Mouse (Mus musculus): ENCODE data around the gene Gm17349. TPM values are rescaled to one million over a fixed set of nuclear protein-coding genes. Genes with fewer than 3 reads are reported as not detected.

Gene Gm17349
- total and polyA plus RNA-seq, 3 experiments: 0.98 to 2.3 TPM; not detected in 1

DNA sequence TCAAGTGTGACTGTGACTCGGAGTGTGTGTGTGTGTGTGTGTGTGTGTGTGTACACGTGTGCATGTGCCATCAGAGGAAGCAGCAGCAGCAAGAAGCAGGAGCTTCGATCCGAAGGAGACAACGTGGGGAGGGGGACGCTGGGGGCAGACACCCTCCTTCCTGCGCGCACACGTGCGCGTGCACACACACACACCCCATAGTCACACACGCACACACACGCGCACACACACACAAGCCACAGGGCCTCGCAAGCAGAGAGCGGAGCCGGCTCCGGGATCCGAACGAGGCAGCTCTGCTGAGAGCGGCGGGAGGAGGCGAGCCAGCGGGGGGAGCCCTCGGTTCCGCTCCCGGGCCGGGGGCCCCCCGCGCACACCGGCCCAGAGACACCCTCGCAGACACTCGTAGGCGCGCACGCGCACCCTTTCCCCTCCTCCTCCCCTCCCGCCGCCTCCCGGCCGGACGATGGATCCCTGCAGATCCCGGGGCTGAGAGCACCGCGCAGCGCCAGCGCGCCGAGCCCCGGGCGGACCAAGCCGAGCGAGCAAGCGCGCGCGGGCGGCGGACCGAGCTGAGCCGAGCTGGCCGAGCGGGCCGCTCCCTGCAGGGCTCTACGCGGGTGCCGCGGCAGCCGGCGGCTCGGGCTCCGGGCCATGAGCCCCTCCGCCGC is 35.0 kb downstream of the Gm17349 start, which contains the start of gene Asic1:
TSS of gene Asic1 (plus strand) at position 215 of the 668 bp plus-strand sequence.
- Histone ChIP-seq H3K36me3 (replicated peaks) (no peaks in the 10 kb centered on the region), H3K4me1 (ENCODE audit: insufficient read depth, low read depth, low read length) (peaks cover 37% of the 10 kb centered on the region), H3K9me3 (replicated peaks) (peaks cover 9% of the 10 kb centered on the region), H3K27me3 (ENCODE audit: insufficient read depth, low read length) (peaks cover 74% of the 10 kb centered on the region), H3K4me3 (ENCODE audit: low read depth, low read length) (peak within 1 kb of the TSS; percentile 30; the same call in 1 of the 2 replicates)
- no peak for ATAC-seq (ENCODE audit: extremely low read depth, insufficient number of reproducible peaks, low FRiP score, poor library complexity, severe bottlenecking)
- no peak for TF ChIP-seq POLR2AphosphoS5 (IDR thresholded peaks at IDR 0.05; ENCODE audit: insufficient replicate concordance, low read depth, low read length)
- TF ChIP-seq GATA2 (IDR thresholded peaks at IDR 0.05; ENCODE audit: borderline replicate concordance, low read depth, low read length): no peak
- no peak for TF ChIP-seq CTCF (IDR thresholded peaks at IDR 0.05; ENCODE audit: low read depth, low read length)
- TF ChIP-seq GATA1 (IDR thresholded peaks at IDR 0.05; ENCODE audit: borderline replicate concordance, low read length): no peak
- no peak for TF ChIP-seq TAL1 (conservative IDR thresholded peaks at IDR 0.05; ENCODE audit: low read depth, low read length)
- DNase-seq (ENCODE audit: low spot score): no peak

DNA sequence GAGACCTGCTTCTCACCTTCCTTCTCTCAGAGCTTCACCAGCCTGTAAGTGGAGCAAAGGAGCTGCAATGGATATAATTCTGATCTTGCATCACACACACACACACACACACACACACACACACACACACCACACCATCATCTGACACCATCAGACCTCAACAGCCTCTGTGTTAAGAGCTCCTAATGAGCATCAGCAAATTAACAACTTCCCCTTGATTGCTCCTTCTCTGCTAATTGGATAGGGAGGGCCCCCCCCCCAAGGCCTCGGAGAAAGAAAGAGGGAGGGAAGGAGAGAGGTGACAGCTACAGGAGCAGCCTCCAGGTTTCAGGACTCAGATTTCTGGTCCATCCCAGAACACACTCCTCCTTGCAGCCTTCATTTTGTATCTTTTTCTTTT is 35.9 kb downstream of the Gm17349 start:
- Histone ChIP-seq H3K27me3 (ENCODE audit: insufficient read depth, low read length) (peaks cover 67% of the 10 kb centered on the region), H3K4me1 (ENCODE audit: insufficient read depth, low read depth, low read length) (peaks cover 43% of the 10 kb centered on the region), H3K36me3 (replicated peaks) (no peaks in the 10 kb centered on the region), H3K9me3 (replicated peaks) (peaks cover 9% of the 10 kb centered on the region), H3K4me3 (ENCODE audit: low read depth, low read length) (no peak overlapping the region)
- ATAC-seq (ENCODE audit: extremely low read depth, insufficient number of reproducible peaks, low FRiP score, poor library complexity, severe bottlenecking) (no peak), DNase-seq (ENCODE audit: low spot score) (no peak)
- no peak for TF ChIP-seq POLR2AphosphoS5 (IDR thresholded peaks at IDR 0.05; ENCODE audit: insufficient replicate concordance, low read depth, low read length)
- no peak for TF ChIP-seq GATA2 (IDR thresholded peaks at IDR 0.05; ENCODE audit: borderline replicate concordance, low read depth, low read length)
- TF ChIP-seq GATA1 (IDR thresholded peaks at IDR 0.05; ENCODE audit: borderline replicate concordance, low read length): no peak
- no peak for TF ChIP-seq TAL1 (conservative IDR thresholded peaks at IDR 0.05; ENCODE audit: low read depth, low read length)
- no peak for TF ChIP-seq CTCF (IDR thresholded peaks at IDR 0.05; ENCODE audit: low read depth, low read length)

DNA sequence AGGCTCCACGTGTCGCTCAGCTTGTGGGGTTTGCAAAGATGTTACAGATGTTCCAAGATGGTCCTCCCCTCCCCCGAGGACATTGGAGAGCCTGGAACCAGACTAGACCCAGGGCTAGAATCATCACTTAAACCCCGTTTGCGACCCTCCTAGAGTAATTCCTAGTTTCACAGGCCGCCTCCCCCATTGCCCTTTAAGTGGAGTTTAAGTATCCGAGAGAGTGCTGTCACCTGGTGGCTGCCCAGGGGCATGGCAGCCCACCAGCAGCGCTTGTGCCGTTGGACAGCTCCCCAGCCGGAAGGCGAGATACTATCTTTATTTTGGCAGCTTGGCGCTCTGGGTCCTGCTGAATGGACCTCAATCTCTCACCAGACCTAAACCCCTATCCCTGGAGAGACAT is 36.4 kb downstream of the Gm17349 start:
- TF ChIP-seq CTCF (IDR thresholded peaks at IDR 0.05; ENCODE audit: low read depth, low read length) (peak; percentile 95), TAL1 (conservative IDR thresholded peaks at IDR 0.05; ENCODE audit: low read depth, low read length) (no peak)
- ATAC-seq (ENCODE audit: extremely low read depth, insufficient number of reproducible peaks, low FRiP score, poor library complexity, severe bottlenecking) (no peak), DNase-seq (ENCODE audit: low spot score) (peak; percentile 43)
- H3K4me3 ChIP-seq (ENCODE audit: low read depth, low read length): no peak overlapping the region
- H3K27me3 ChIP-seq (ENCODE audit: insufficient read depth, low read length): peaks cover 65% of the 10 kb centered on the region
- no peaks in the 10 kb centered on the region for H3K36me3 ChIP-seq (replicated peaks)
- peaks cover 9% of the 10 kb centered on the region for H3K9me3 ChIP-seq (replicated peaks)
- H3K4me1 ChIP-seq (ENCODE audit: insufficient read depth, low read depth, low read length): peaks cover 48% of the 10 kb centered on the region

DNA sequence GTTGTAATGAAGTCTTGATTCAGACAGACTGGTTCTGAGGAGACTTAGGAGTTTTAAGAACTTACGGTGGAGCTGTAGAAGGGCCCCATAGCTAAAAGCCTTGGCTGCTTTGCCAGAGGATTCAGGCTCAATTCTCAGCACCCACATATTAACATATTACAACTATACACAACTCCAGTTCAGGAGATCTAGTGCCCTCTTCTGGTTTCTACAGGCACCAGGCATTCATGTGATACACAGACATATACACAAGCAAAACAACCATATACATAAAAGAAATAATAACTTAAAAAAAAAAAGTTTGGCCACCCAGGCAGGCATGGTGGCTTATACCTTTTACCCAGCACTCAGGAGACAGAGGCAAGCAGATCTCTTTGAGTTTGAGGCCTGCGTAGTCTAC is 37.7 kb downstream of the Gm17349 start:
- H3K36me3 ChIP-seq (replicated peaks): no peaks in the 10 kb centered on the region
- peaks cover 9% of the 10 kb centered on the region for H3K9me3 ChIP-seq (replicated peaks)
- H3K4me1 ChIP-seq (ENCODE audit: insufficient read depth, low read depth, low read length): peaks cover 60% of the 10 kb centered on the region
- no peak for TF ChIP-seq POLR2AphosphoS5 (IDR thresholded peaks at IDR 0.05; ENCODE audit: insufficient replicate concordance, low read depth, low read length)
- TF ChIP-seq TAL1 (conservative IDR thresholded peaks at IDR 0.05; ENCODE audit: low read depth, low read length): no peak
- no peak for TF ChIP-seq GATA2 (IDR thresholded peaks at IDR 0.05; ENCODE audit: borderline replicate concordance, low read depth, low read length)
- TF ChIP-seq GATA1 (IDR thresholded peaks at IDR 0.05; ENCODE audit: borderline replicate concordance, low read length): no peak
- no peak for TF ChIP-seq CTCF (IDR thresholded peaks at IDR 0.05; ENCODE audit: low read depth, low read length)
- no peak for DNase-seq (ENCODE audit: low spot score)
- H3K27me3 ChIP-seq (ENCODE audit: insufficient read depth, low read length): peaks cover 53% of the 10 kb centered on the region
- ATAC-seq (ENCODE audit: extremely low read depth, insufficient number of reproducible peaks, low FRiP score, poor library complexity, severe bottlenecking): no peak
- no peak overlapping the region for H3K4me3 ChIP-seq (ENCODE audit: low read depth, low read length)

DNA sequence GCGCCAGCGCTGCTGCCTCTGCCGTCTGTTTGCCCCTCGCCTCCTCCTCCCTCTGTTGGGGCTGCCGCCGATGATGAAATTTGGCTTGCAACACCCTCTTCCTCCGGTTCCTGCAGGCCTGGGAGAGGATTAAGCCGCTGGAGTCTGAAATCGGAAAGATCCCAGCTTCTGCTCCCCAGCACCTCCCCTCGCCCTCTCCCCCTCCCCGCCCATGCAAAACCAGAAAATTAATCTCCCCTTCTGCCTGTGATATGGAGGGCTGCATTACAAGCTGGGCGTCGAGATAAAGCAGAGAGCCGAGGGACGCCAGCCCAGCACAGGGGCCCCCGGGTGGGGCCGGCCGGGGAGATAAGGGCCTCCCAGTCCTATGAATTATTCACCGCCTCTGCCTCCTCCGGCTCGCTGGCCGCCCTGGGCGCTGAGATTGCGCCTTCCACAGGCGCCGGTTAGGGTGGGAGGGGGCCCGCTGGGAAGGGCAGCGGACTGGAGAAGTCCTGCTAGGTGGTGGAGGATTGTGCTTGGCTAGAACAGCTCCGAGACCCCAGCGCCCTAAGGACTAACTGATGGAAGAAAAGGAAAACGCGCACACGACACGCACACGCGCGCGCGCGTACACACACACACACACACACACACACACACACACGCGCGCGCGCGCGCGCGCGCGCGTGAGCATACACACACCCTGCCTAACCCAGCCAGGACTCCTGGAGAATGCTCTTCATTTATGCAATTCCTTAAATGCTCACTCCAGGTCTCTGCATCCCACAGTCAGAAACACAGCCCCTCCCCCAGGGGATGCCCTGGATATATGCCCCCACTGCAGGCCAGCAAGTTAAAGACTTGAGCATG is 40.5 kb downstream of the Gm17349 start:
- H3K4me3 ChIP-seq (ENCODE audit: low read depth, low read length): peak overlapping the region; percentile 70; the same call in 1 of the 2 replicates
- DNase-seq (ENCODE audit: low spot score): peak; percentile 96
- ATAC-seq (ENCODE audit: extremely low read depth, insufficient number of reproducible peaks, low FRiP score, poor library complexity, severe bottlenecking): peak; percentile 89
- H3K27me3 ChIP-seq (ENCODE audit: insufficient read depth, low read length): peaks cover 29% of the 10 kb centered on the region
- H3K4me1 ChIP-seq (ENCODE audit: insufficient read depth, low read depth, low read length): peaks cover 75% of the 10 kb centered on the region
- peaks cover 3% of the 10 kb centered on the region for H3K9me3 ChIP-seq (replicated peaks)
- no peak for TF ChIP-seq GATA1 (IDR thresholded peaks at IDR 0.05; ENCODE audit: borderline replicate concordance, low read length)
- peak; percentile 97 for TF ChIP-seq TAL1 (conservative IDR thresholded peaks at IDR 0.05; ENCODE audit: low read depth, low read length)
- no peak for TF ChIP-seq GATA2 (IDR thresholded peaks at IDR 0.05; ENCODE audit: borderline replicate concordance, low read depth, low read length)
- no peak for TF ChIP-seq CTCF (IDR thresholded peaks at IDR 0.05; ENCODE audit: low read depth, low read length)
- no peak for TF ChIP-seq POLR2AphosphoS5 (IDR thresholded peaks at IDR 0.05; ENCODE audit: insufficient replicate concordance, low read depth, low read length)
- H3K36me3 ChIP-seq (replicated peaks): no peaks in the 10 kb centered on the region

DNA sequence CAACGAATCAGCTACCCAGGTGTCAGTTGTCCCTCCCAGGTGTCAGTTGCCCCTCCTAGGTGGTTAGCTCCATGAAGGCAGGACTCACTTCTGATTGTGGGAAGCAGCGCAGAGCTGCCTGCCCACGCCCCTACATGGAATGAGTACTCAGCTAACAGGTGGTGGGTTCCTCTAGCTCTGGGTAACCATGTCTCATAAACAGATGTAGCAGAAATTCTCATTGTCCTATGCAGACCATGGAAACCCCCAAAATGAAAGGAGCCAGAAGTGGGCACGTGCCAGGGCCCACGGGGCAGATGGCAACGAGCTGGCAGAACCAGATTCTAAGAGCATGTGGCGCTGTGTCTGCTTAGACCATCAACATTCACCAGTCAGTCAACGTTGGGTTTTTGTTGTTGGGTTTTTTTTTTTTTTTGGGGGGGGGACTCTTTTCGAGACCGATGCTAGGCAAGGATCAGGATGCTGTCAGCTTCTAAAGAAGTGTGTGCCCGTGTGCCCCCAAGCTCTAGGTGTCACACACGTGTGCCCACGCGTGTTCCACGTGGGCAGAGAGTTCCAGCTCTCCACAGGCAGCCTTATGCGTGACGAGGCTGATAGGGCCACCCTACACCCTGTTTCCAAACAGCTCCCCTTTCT is 41.2 kb downstream of the Gm17349 start:
- Histone ChIP-seq H3K4me3 (ENCODE audit: low read depth, low read length) (peak overlapping the region; percentile 70; the same call in 1 of the 2 replicates), H3K9me3 (replicated peaks) (peaks cover 3% of the 10 kb centered on the region), H3K36me3 (replicated peaks) (no peaks in the 10 kb centered on the region), H3K27me3 (ENCODE audit: insufficient read depth, low read length) (peaks cover 25% of the 10 kb centered on the region), H3K4me1 (ENCODE audit: insufficient read depth, low read depth, low read length) (peaks cover 74% of the 10 kb centered on the region)
- TF ChIP-seq POLR2AphosphoS5 (IDR thresholded peaks at IDR 0.05; ENCODE audit: insufficient replicate concordance, low read depth, low read length) (no peak), TAL1 (conservative IDR thresholded peaks at IDR 0.05; ENCODE audit: low read depth, low read length) (no peak), GATA2 (IDR thresholded peaks at IDR 0.05; ENCODE audit: borderline replicate concordance, low read depth, low read length) (no peak), CTCF (IDR thresholded peaks at IDR 0.05; ENCODE audit: low read depth, low read length) (no peak), GATA1 (IDR thresholded peaks at IDR 0.05; ENCODE audit: borderline replicate concordance, low read length) (no peak)
- DNase-seq (ENCODE audit: low spot score) (no peak), ATAC-seq (ENCODE audit: extremely low read depth, insufficient number of reproducible peaks, low FRiP score, poor library complexity, severe bottlenecking) (no peak)
